Mouse (Mus musculus) ES-Bruce4 (cell line): Measurements from ENCODE around the gene Abcb8.

Experiments
- CTCF ChIP-seq: IDR thresholded peaks from one replicate; pipeline ENCODE4 v1.8.1; 2011; ENCODE audit warnings: low read depth, low read length
- EP300 ChIP-seq: IDR thresholded peaks from 2 replicates; pipeline ENCODE4 v1.6.1; 2011; ENCODE audit warnings: low read depth, low read length; ENCODE audit not compliant: insufficient read depth
- POLR2A ChIP-seq: IDR thresholded peaks from one replicate; pipeline ENCODE4 v1.8.1; 2011; ENCODE audit warnings: low read length; ENCODE audit not compliant: insufficient read depth

GRCm38 (mm10) chr5:24356764-24357163 lies 36.7 kb upstream of the Abcb8 start:
- TF ChIP-seq CTCF = no peak
- TF ChIP-seq POLR2A = no peak
- TF ChIP-seq EP300 = no peak
